Mouse (Mus musculus): ENCODE data around the gene Wnt10a.

- TF ChIP-seq GATA1 (IDR thresholded peaks at IDR 0.05; ENCODE audit: borderline replicate concordance, low read length), result no peak
- TF ChIP-seq FLI1 (IDR thresholded peaks at IDR 0.05; ENCODE audit: low read length), result no peak
These were observed 55.0 kb downstream of the Wnt10a start for GRCm38 (mm10) chr1:74846341-74846740.

Data from megakaryocyte, embryonic 14.5 days (primary cell).